In genomic region chr7:114070458-114070840, GRCm38 (mm10) we compare ENCODE assay signal across 20 mouse cellular contexts. TPM values are rescaled to one million over a fixed set of nuclear protein-coding genes. Genes with fewer than 3 reads are reported as not detected.
DNase-seq lines count a peak whose midpoint lies in the region.
"Had no signal": no experiment of that assay in that cellular context is flagged by ENCODE, and none has a peak within 500 bp of the region (broad histone marks: within the 10 kb centered on the region; RNA-seq: fewer than 3 reads in every experiment).

No protein-coding gene starts in this region.

- DNase-seq in 3134 (ENCODE audit: extremely low read depth, insufficient read length, low spot score): peak; percentile 32
- peak; percentile 70 for DNase-seq in 3T3-L1 (ENCODE audit: low read depth, low spot score)
- DNase-seq in adrenal gland, adult 2 months: peak; percentile 70
- peak; percentile 59 to 61 for DNase-seq in adrenal gland, postnatal 36 days
- no peak for DNase-seq in kidney, adult 18-20 months
- no peak for DNase-seq in urinary bladder, adult 2 months (ENCODE audit: low spot score)
- DNase-seq in layer of hippocampus, adult 8-10 months (ENCODE audit: low spot score in 2 of 2): no peak
- DNase-seq: cerebellum, adult 11 months; cerebellum, adult 9-10 months; cerebellum, postnatal 36 days; gastrocnemius, postnatal 25 days; heart, adult 11 months; kidney, postnatal 14 days; layer of hippocampus, postnatal 36 days; left cerebral cortex, postnatal 4 days; lung, adult 2 months; lung, postnatal 10 days; retina, postnatal 1 day; right cerebral cortex, postnatal 14 days had no signal

RNA-seq across cellular contexts. Expression of gene Rras2, which starts 47.1 kb away (rescaled TPM):
- total RNA-seq in adrenal gland, adult 2 months (2021): 10 to 100 TPM; 27.5 TPM
- polyA plus RNA-seq in adrenal gland, adult 2 months (2012; rRNA removed): 14.8 and 24.6 TPM in 2 replicates
- total RNA-seq in adrenal gland, postnatal 36 days (2021): 10 to 100 TPM; 27.5 to 39.3 TPM
- 32.3 and 41.7 TPM in 2 replicates for polyA plus RNA-seq in urinary bladder, adult 2 months (2012; rRNA removed)
- 10 to 100 TPM; 21.6 to 25.8 (median 23.3) TPM for total RNA-seq in layer of hippocampus, adult 8-10 months (2022)
- total RNA-seq: MEL had no signal

Comparison
In these comparisons a context has a peak if more than half of its experiments do, and no peak if none do; other contexts are left out.
1. DNase-seq: peak in 3134 (single experiment), 3T3-L1 (single experiment), adrenal gland, adult 2 months (single experiment) and adrenal gland, postnatal 36 days (2 of 2); none in kidney, adult 18-20 months (single experiment), urinary bladder, adult 2 months (single experiment) and layer of hippocampus, adult 8-10 months (0 of 2).